Mouse (Mus musculus): Measurements from ENCODE around the gene Plekhh3. TPM values are rescaled to one million over a fixed set of nuclear protein-coding genes. Genes with fewer than 3 reads are reported as not detected.

The Plekhh3 gene
- polyA plus RNA-seq, 1 experiment from 2014 or later = 6.2 TPM

DNA sequence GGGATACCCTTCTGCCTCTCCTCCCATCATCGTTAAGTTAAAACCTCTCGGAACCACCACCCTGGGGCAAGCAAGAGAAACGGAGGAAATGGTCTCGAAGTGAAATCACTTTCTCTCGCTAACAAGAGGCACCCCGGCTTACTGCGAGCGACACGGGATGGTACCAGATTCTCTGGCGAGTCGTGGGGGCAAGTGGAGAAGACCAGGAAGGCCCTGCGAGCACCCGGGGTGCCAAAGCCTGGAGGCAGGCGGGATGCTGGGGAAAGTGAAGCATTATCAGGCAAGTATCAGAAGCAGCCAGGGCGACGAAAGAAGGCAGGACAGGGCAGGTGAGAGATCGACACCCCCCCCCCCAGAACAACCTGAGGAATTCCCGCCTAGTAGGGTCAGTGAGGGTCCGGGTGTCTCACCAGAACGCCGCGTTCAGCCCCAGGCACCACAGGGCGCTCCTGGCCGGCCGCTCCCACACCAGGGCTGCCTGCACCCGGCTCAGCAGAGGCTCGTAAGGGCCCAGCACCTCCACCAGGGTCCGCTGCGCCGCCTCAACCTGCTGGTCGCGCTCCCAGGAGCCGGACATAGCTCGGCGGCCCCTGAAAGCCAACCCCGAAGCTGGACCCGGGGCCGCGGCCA lies 51.9 kb downstream of the Plekhh3 start:
- WGBS (ENCODE audit: insufficient replicate concordance) = under 1% methylated on average over 35 of the region's 39 CpGs

DNA sequence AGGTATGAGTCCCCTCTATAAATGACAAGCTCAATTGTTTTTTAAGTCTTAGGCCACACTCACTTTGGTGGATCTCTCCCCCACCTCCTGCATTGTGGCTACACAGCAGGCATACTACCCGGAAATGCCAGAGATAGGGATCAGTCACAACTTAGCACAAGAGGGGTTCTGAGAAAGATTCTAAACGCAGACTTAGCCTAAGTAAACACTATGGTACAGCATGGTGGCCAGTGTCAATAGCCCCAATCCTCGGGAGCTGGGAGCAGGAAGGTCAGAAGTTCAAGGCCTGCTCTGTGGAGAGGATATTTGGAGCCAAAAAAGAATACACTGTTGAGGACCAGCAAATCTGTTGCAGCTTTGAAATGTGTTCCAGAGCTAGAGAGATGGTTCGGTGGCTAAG lies 53.0 kb downstream of the Plekhh3 start:
- Histone ChIP-seq H3K4me1 (ENCODE audit: control insufficient read depth, insufficient read depth, low read length) (peaks cover 19% of the 10 kb centered on the region), H3K36me3 (ENCODE audit: control insufficient read depth, insufficient read depth, low read length) (no peaks in the 10 kb centered on the region; the same call in 1 of the 2 replicates), H3K4me2 (peak overlapping the region; percentile 91), H3K27ac (ENCODE audit: low read depth, low read length) (no peak overlapping the region), H3K9me3 (replicated peaks; ENCODE audit: control insufficient read depth, low read length) (no peaks in the 10 kb centered on the region), H3K27me3 (ENCODE audit: control insufficient read depth, insufficient read depth, low read length) (no peaks in the 10 kb centered on the region), H3K4me3 (ENCODE audit: low read depth, low read length) (peak overlapping the region; percentile 97; the same call in 1 of the 2 replicates), H3K9ac (ENCODE audit: low read depth, low read length) (peak overlapping the region; percentile 96)
- ATAC-seq (replicated peaks; ENCODE audit: insufficient number of reproducible peaks, low FRiP score, low TSS enrichment) = no peak
- 39% methylated on average over 4 of the region's 4 CpGs for WGBS (ENCODE audit: insufficient replicate concordance)

More for the DNA sequence above, 51.9 kb downstream of the Plekhh3 start:
- Histone ChIP-seq H3K4me1 (ENCODE audit: control insufficient read depth, insufficient read depth, low read length) (peaks cover 19% of the 10 kb centered on the region), H3K9ac (ENCODE audit: low read depth, low read length) (peak overlapping the region; percentile 96), H3K9me3 (replicated peaks; ENCODE audit: control insufficient read depth, low read length) (no peaks in the 10 kb centered on the region), H3K36me3 (ENCODE audit: control insufficient read depth, insufficient read depth, low read length) (no peaks in the 10 kb centered on the region), H3K27me3 (ENCODE audit: control insufficient read depth, insufficient read depth, low read length) (no peaks in the 10 kb centered on the region), H3K27ac (ENCODE audit: low read depth, low read length) (peak overlapping the region; percentile 87), H3K4me2 (peak overlapping the region; percentile 91), H3K4me3 (ENCODE audit: low read depth, low read length) (peak overlapping the region; percentile 97)
- peak; percentile 61 for ATAC-seq (replicated peaks; ENCODE audit: insufficient number of reproducible peaks, low FRiP score, low TSS enrichment)

DNA sequence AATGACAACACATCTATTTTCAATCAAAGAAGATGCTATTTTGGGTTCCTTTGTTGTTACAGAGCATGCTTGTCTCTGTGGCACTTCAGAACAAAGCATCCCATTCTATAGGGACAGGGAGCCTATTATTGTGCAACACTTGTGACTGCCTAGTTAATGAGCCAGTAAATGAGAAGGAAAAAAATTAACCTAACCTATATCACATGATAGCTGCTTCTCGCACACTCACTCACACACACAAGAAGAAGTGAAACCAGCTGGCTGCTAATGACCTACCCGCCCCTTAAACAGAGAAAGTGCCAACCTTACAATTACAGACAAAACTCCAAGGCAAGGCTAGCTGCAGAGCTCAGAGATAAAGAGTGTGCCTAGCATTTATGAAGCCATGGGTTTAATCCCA lies 55.6 kb downstream of the Plekhh3 start:
- no peak for ATAC-seq (replicated peaks; ENCODE audit: insufficient number of reproducible peaks, low FRiP score, low TSS enrichment)
- Histone ChIP-seq H3K4me3 (ENCODE audit: low read depth, low read length) (no peak overlapping the region), H3K27ac (ENCODE audit: low read depth, low read length) (no peak overlapping the region), H3K36me3 (ENCODE audit: control insufficient read depth, insufficient read depth, low read length) (no peaks in the 10 kb centered on the region; the same call in 1 of the 2 replicates), H3K4me1 (ENCODE audit: control insufficient read depth, insufficient read depth, low read length) (peaks cover 11% of the 10 kb centered on the region), H3K4me2 (no peak overlapping the region), H3K27me3 (ENCODE audit: control insufficient read depth, insufficient read depth, low read length) (no peaks in the 10 kb centered on the region), H3K9me3 (replicated peaks; ENCODE audit: control insufficient read depth, low read length) (no peaks in the 10 kb centered on the region), H3K9ac (ENCODE audit: low read depth, low read length) (no peak overlapping the region)
- 79% methylated on average over 2 of the region's 2 CpGs for WGBS (ENCODE audit: insufficient replicate concordance)

Small RNA genes within 50 kb of the gene (microRNA-seq; reads per million reads assigned to microRNA genes)
- gene Gm27626 (ENCODE audit: borderline number of aligned reads) = not detected

Other genes with a start within 250 kb of the Plekhh3 start
- gene Stat3, start 231.8 kb downstream of the Plekhh3 start, polyA plus RNA-seq (2014; fragmentation: Nextera tagmentation; extraction: Ambion mirVana) = 45.0 and 49.0 TPM in 2 replicates
- 113 and 175 TPM in 2 replicates for gene Cavin1, start 200.5 kb downstream of the Plekhh3 start, polyA plus RNA-seq (2014; fragmentation: Nextera tagmentation; extraction: Ambion mirVana)
- gene Atp6v0a1, start 161.9 kb downstream of the Plekhh3 start, polyA plus RNA-seq (2014; fragmentation: Nextera tagmentation; extraction: Ambion mirVana) = 57.1 and 62.2 TPM in 2 replicates
- gene Naglu, start 101.3 kb downstream of the Plekhh3 start, polyA plus RNA-seq (2014; fragmentation: Nextera tagmentation; extraction: Ambion mirVana) = 9.6 and 13.1 TPM in 2 replicates
- 0.11 TPM in 1 of 2 replicates, not detected in the other for gene Hsd17b1, start 92.9 kb downstream of the Plekhh3 start, polyA plus RNA-seq (2014; fragmentation: Nextera tagmentation; extraction: Ambion mirVana)
- gene Coasy, start 88.8 kb downstream of the Plekhh3 start, polyA plus RNA-seq (2014; fragmentation: Nextera tagmentation; extraction: Ambion mirVana) = 29.6 and 34.3 TPM in 2 replicates
- 34.5 and 36.0 TPM in 2 replicates for gene Mlx, start 84.1 kb downstream of the Plekhh3 start, polyA plus RNA-seq (2014; fragmentation: Nextera tagmentation; extraction: Ambion mirVana)
- gene Psmc3ip, start 75.9 kb downstream of the Plekhh3 start, polyA plus RNA-seq (2014; fragmentation: Nextera tagmentation; extraction: Ambion mirVana) = 23.1 and 27.5 TPM in 2 replicates
- gene Retreg3, start 51.5 kb downstream of the Plekhh3 start, polyA plus RNA-seq (2014; fragmentation: Nextera tagmentation; extraction: Ambion mirVana) = 5.5 and 9.2 TPM in 2 replicates
- 82.1 and 83.5 TPM in 2 replicates for gene Tubg1, start 51.4 kb downstream of the Plekhh3 start, polyA plus RNA-seq (2014; fragmentation: Nextera tagmentation; extraction: Ambion mirVana)
- gene Tubg2, start 15.4 kb downstream of the Plekhh3 start, polyA plus RNA-seq (2014; fragmentation: Nextera tagmentation; extraction: Ambion mirVana) = 4.3 TPM in 2 replicates
- 0.46 and 0.70 TPM in 2 replicates for gene Cntnap1, start 828 bp downstream of the Plekhh3 start, polyA plus RNA-seq (2014; fragmentation: Nextera tagmentation; extraction: Ambion mirVana)
- 0.13 and 0.39 TPM in 2 replicates for gene Ccr10, start 4.1 kb upstream of the Plekhh3 start, polyA plus RNA-seq (2014; fragmentation: Nextera tagmentation; extraction: Ambion mirVana)
- gene Ezh1, start 55.1 kb upstream of the Plekhh3 start, polyA plus RNA-seq (2014; fragmentation: Nextera tagmentation; extraction: Ambion mirVana) = 10.2 and 12.7 TPM in 2 replicates
- gene Ramp2, start 74.7 kb upstream of the Plekhh3 start, polyA plus RNA-seq (2014; fragmentation: Nextera tagmentation; extraction: Ambion mirVana) = 230 and 232 TPM in 2 replicates
- 126 and 128 TPM in 2 replicates for gene Vps25, start 82.4 kb upstream of the Plekhh3 start, polyA plus RNA-seq (2014; fragmentation: Nextera tagmentation; extraction: Ambion mirVana)
- 11.1 and 13.7 TPM in 2 replicates for gene Wnk4, start 89.2 kb upstream of the Plekhh3 start, polyA plus RNA-seq (2014; fragmentation: Nextera tagmentation; extraction: Ambion mirVana)
- gene Cntd1, start 107.7 kb upstream of the Plekhh3 start, polyA plus RNA-seq (2014; fragmentation: Nextera tagmentation; extraction: Ambion mirVana) = 1.1 TPM in 2 replicates
- gene Coa3, start 107.8 kb upstream of the Plekhh3 start, polyA plus RNA-seq (2014; fragmentation: Nextera tagmentation; extraction: Ambion mirVana) = 183 and 189 TPM in 2 replicates
- 138 and 154 TPM in 2 replicates for gene Becn1, start 130.9 kb upstream of the Plekhh3 start, polyA plus RNA-seq (2014; fragmentation: Nextera tagmentation; extraction: Ambion mirVana)
- gene Psme3, start 144.9 kb upstream of the Plekhh3 start, polyA plus RNA-seq (2014; fragmentation: Nextera tagmentation; extraction: Ambion mirVana) = 104 and 105 TPM in 2 replicates
- 0.90 and 1.4 TPM in 2 replicates for gene Aoc2, start 153.7 kb upstream of the Plekhh3 start, polyA plus RNA-seq (2014; fragmentation: Nextera tagmentation; extraction: Ambion mirVana)
- gene Aoc3, start 159.3 kb upstream of the Plekhh3 start, polyA plus RNA-seq (2014; fragmentation: Nextera tagmentation; extraction: Ambion mirVana) = 0.20 and 0.24 TPM in 2 replicates
- not detected in 2 replicates for gene G6pc, start 196.2 kb upstream of the Plekhh3 start, polyA plus RNA-seq (2014; fragmentation: Nextera tagmentation; extraction: Ambion mirVana)
- 49.7 and 52.3 TPM in 2 replicates for gene Aarsd1, start 246.3 kb upstream of the Plekhh3 start, polyA plus RNA-seq (2014; fragmentation: Nextera tagmentation; extraction: Ambion mirVana)

Measured in heart, embryonic 11.5 days (tissue).